Mouse (Mus musculus) liver, embryonic 14.5 days (tissue): ENCODE measurements around the gene Comtd1. TPM values are rescaled to one million over a fixed set of nuclear protein-coding genes. Genes with fewer than 3 reads are reported as not detected.

Experiments
- ATAC-seq: fragments of 200-750 bp; cut with Nextera tagmentation; 2 replicates; pipeline ENCODE4 v1.8.0; 2017; ENCODE audit warnings: moderate number of reproducible peaks, mild to moderate bottlenecking, moderate library complexity; ENCODE audit not compliant: insufficient read depth
- DNase-seq, 3 experiments: peaks; one replicate each; pipeline ENCODE4 v3.0.0-alpha.2; 2012 to 2013; ENCODE audit warnings: low read depth in 3 of 3, low spot score in 3 of 3
- H3K27ac ChIP-seq: fragments of 300-500 bp; sonication (generic); 2 replicates; pipeline ENCODE4 v1.5.1; 2014; ENCODE audit warnings: moderate library complexity, mild to moderate bottlenecking, control low read depth, inconsistent platforms
- H3K27me3 ChIP-seq: fragments of 300-500 bp; sonication (generic); 2 replicates; pipeline ENCODE4 v1.6.1; 2014; ENCODE audit warnings: mild to moderate bottlenecking, low read length, moderate library complexity; ENCODE audit not compliant: control insufficient read depth, insufficient read depth
- H3K36me3 ChIP-seq: fragments of 300-500 bp; sonication (generic); replicated peaks from 2 replicates; pipeline ENCODE4 v1.6.1; 2014; ENCODE audit warnings: low read depth; ENCODE audit not compliant: control insufficient read depth, insufficient read depth
- H3K4me1 ChIP-seq, 2 experiments: fragments of 200-500 bp in 1 of 2; fragments of 300-500 bp in 1 of 2; sonication (generic) in 1 of 2; replicated peaks; 2 replicates each; pipeline ENCODE4 v1.6.1; 2012 to 2014; ENCODE audit warnings: antibody characterized with exemption in 1 of 2, inconsistent platforms in 1 of 2, low read length in 1 of 2; ENCODE audit not compliant: control insufficient read depth in 2 of 2, insufficient read depth in 2 of 2
- H3K4me2 ChIP-seq: fragments of 300-500 bp; sonication (generic); 2 replicates; pipeline ENCODE4 v1.6.1; 2014; ENCODE audit warnings: low read depth, mild to moderate bottlenecking, control low read depth, moderate library complexity
- H3K4me3 ChIP-seq, 2 experiments: fragments of 200-500 bp in 1 of 2; fragments of 300-500 bp in 1 of 2; sonication (generic) in 1 of 2; 2 replicates each; pipeline ENCODE4 v1.5.1; 2012 to 2014; ENCODE audit warnings: low read depth in 2 of 2, low read length in 2 of 2, mild to moderate bottlenecking in 2 of 2, control low read depth in 1 of 2, inconsistent platforms in 1 of 2, moderate library complexity in 1 of 2; ENCODE audit not compliant: insufficient read depth in 1 of 2
- H3K9ac ChIP-seq: fragments of 300-500 bp; sonication (generic); replicated peaks from 2 replicates; pipeline ENCODE4 v1.6.1; 2014; ENCODE audit warnings: mild to moderate bottlenecking, control low read depth, moderate library complexity
- H3K9me3 ChIP-seq: fragments of 300-500 bp; sonication (generic); 2 replicates; pipeline ENCODE4 v1.6.1; 2016; ENCODE audit warnings: low read length, mixed read lengths; ENCODE audit not compliant: control insufficient read depth
- CTCF ChIP-seq: IDR thresholded peaks from 2 replicates; pipeline ENCODE4 v1.5.1; 2016; ENCODE audit warnings: antibody characterized with exemption, low read depth, control low read depth
- EP300 ChIP-seq: IDR thresholded peaks from 2 replicates; pipeline ENCODE4 v1.6.1; 2016; ENCODE audit warnings: antibody characterized with exemption, low read depth
- WGBS: fragments of 180-500 bp; shearing (Covaris S2); extraction: QIAGEN DNeasy Blood & Tissue Kit; methylation state at CpG from one replicate; pipeline ENCODE4 v1.1.7; 2014; ENCODE audit not compliant: insufficient replicate concordance; 5-methylcytosine and 5-hydroxymethylcytosine counted together
- polyA plus RNA-seq, 2 experiments: library from polyadenylated mRNA; depleted of rRNA in 1 of 2; stranded (reverse) in 1 of 2; unstranded in 1 of 2; fragments of >200 nt; fragmentation: Nextera tagmentation in 1 of 2; extraction: Ambion mirVana in 1 of 2; gene quantifications; 2 replicates each; pipeline versions ENCODE4 v1.2.1 to v1.2.3; 2012 to 2014

The Comtd1 gene
- polyA plus RNA-seq, 2 experiments, result 14.3 to 25.8 TPM

DNA sequence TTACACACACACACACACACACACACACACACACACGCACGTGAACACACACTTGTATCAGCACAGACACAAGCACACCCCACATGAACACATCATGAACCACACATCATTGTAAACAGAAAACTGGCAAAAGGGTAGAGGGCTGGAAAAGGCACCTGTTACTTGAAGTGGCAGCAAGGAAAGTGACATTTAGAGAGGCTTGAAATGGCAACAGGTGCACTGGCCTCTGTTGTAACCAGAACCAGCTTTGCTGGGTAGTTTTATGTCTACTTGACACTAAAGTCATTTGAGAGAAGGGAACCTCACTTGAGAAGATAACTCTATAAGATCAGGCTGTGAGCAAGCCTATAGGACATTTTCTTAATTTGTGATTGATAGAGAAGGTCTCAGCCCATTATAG is 39.4 kb downstream of the Comtd1 start:
- no peak overlapping the region for H3K27ac ChIP-seq
- ATAC-seq (no peak), DNase-seq (no peak)
- H3K27me3 ChIP-seq, result no peaks in the 10 kb centered on the region
- H3K9ac ChIP-seq, result no peak overlapping the region
- peaks cover 15 to 29% of the 10 kb centered on the region in 2 experiments for H3K4me1 ChIP-seq
- no peaks in the 10 kb centered on the region for H3K36me3 ChIP-seq
- 91% methylated on average over 2 of the region's 2 CpGs for WGBS
- no peak overlapping the region for H3K4me2 ChIP-seq
- TF ChIP-seq CTCF (no peak), EP300 (no peak)
- no peaks in the 10 kb centered on the region for H3K9me3 ChIP-seq
- no peak overlapping the region for H3K4me3 ChIP-seq

DNA sequence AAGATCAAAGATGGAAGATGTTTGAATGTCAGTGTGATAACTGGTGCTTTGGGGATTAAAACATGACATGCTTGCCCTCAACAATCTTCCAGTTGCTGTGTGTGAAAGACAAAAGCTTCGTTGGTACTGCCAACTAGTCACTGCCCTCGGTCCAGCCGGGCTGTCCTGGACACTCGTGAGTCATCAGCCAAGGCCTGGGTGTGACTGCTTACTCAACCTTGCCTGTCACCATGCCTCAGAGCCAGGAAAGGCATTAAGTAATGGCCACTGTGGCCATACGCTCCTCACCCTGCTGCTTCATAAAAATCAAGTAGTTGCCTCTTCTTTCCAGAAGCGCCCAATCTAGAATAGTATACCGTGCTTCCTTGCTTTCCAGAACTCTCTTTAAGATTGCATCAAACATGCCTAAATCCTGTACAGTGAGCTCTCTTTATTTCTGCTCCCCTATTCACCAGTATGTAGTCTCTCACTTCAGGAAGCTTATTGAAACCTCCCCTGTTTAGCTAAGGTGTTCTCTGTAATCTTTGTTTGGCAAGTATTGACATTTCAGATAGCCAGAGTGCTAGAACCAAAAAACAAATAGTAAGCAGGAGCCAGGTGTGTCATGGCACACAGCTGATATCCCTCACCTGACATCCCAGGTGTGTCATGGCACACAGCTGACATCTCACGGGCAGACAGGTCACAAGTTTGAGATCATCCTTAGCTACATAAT is 40.4 kb downstream of the Comtd1 start:
- Histone ChIP-seq H3K4me2 (no peak overlapping the region), H3K4me1 (peaks cover 10 to 22% of the 10 kb centered on the region in 2 experiments), H3K27me3 (no peaks in the 10 kb centered on the region), H3K27ac (no peak overlapping the region), H3K9ac (no peak overlapping the region), H3K36me3 (no peaks in the 10 kb centered on the region), H3K9me3 (no peaks in the 10 kb centered on the region), H3K4me3 (no peak overlapping the region)
- DNase-seq (no peak), ATAC-seq (no peak)
- no peak for TF ChIP-seq EP300
- TF ChIP-seq CTCF, result no peak
- 69% methylated on average over 8 of the region's 8 CpGs for WGBS

DNA sequence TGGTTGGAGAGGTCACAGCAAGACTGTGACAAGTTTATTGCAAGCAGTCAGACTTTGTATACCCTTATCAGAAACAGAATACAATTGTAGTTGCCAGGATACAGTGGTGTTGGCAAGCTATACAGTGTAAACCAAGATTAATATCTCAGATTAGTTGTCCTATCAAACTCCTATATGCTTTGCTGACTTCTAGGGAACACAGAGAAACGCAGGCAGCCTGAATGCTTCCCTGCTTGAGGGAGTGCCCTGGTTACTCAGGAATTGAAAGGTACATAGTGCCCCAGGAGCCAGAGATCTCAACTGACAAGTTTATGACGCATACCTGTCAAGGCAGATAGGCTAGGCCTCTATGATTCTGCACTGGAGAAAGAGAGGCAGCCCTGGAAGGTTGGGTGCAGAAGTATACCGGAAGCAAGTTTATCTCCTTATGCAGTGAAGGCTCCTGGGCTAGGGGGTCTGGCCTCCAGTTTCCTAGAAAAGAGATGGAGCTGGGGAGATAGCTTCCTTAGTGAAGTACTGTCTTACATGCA is 42.1 kb downstream of the Comtd1 start:
- WGBS, result 18% methylated on average over 3 of the region's 3 CpGs
- Histone ChIP-seq H3K27me3 (no peaks in the 10 kb centered on the region), H3K4me2 (no peak overlapping the region), H3K4me3 (no peak overlapping the region), H3K9ac (peak overlapping the region; percentile 31; the same call in 1 of the 2 replicates), H3K36me3 (no peaks in the 10 kb centered on the region), H3K4me1 (peaks cover 5 to 16% of the 10 kb centered on the region in 2 experiments; a peak in 3 of 4 replicates), H3K9me3 (no peaks in the 10 kb centered on the region), H3K27ac (no peak overlapping the region; the same call in 1 of the 2 replicates)
- peak; percentile 80 for ATAC-seq
- TF ChIP-seq EP300 (no peak), CTCF (no peak)
- DNase-seq, result peak in 1 of 3 experiments; percentile 60

DNA sequence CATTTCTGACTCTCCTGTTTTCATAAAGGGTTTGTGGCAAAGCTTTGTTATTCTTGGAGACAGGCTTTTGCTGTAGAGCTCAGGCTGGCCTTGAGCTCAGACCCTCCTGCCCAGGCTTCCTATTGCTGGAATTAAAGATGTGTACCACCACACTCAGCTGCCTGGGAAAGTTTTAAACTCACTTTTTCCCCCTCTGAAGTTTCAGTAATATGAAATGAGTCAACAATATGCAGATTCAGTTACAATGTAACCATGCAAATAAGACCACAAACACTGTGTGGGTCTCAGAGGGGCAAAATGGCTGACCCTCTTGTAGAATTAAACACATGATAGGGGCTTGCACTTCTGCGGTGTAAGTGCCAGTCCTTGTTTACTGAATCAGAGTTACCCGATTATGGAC is 42.6 kb downstream of the Comtd1 start:
- Histone ChIP-seq H3K4me1 (peaks cover 5 to 16% of the 10 kb centered on the region in 2 experiments; a peak in 3 of 4 replicates), H3K27me3 (no peaks in the 10 kb centered on the region), H3K27ac (peak overlapping the region; percentile 14; the same call in 1 of the 2 replicates), H3K9me3 (no peaks in the 10 kb centered on the region), H3K9ac (no peak overlapping the region), H3K4me2 (no peak overlapping the region), H3K36me3 (no peaks in the 10 kb centered on the region), H3K4me3 (no peak overlapping the region)
- ATAC-seq (no peak), DNase-seq (no peak)
- 56% methylated on average over 2 of the region's 2 CpGs for WGBS
- TF ChIP-seq CTCF, result no peak
- no peak for TF ChIP-seq EP300

DNA sequence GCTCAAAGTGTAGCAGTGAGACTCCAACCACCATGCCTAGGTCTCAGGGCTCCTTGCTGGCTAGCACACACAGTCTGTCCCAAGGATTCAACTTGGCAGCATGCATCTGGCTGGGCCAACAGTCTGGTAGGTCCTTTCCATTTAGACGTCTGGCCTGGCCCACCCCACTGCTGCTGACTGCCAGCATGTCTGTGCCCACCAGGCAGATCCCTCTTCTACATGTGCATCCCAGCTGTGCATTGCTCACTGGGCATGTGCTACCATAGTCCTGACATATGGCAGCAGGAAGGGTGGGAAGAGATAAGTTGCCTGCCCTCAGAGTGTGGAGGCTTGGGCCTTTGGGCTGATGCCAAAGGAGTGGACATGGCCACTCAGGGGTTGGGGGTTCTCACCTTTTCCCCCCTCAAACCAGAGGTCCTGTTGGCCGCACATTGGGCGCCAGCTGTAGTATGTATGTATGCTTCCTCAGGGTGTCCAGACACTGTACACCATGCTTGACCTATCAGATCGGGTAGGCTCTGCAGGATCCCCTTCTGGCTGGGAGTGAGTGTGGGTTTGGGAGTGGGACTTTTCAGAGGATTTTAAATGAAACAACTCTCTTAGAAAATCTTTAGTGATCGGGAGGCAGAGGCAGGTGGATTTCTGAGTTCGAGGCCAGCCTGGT is 46.1 kb downstream of the Comtd1 start:
- H3K9me3 ChIP-seq, result no peaks in the 10 kb centered on the region
- ATAC-seq, result no peak
- DNase-seq, result no peak
- H3K9ac ChIP-seq, result no peak overlapping the region
- TF ChIP-seq CTCF, result no peak
- TF ChIP-seq EP300, result no peak
- no peaks in the 10 kb centered on the region for H3K36me3 ChIP-seq
- H3K27me3 ChIP-seq, result no peaks in the 10 kb centered on the region
- WGBS, result 78% methylated on average over 6 of the region's 6 CpGs
- H3K4me2 ChIP-seq, result no peak overlapping the region
- peaks cover 5 to 14% of the 10 kb centered on the region in 2 experiments; a peak in 3 of 4 replicates for H3K4me1 ChIP-seq
- H3K27ac ChIP-seq, result no peak overlapping the region
- H3K4me3 ChIP-seq, result no peak overlapping the region
